Comparison of ENCODE assay signal across 25 mouse cellular contexts in the genomic region with DNA sequence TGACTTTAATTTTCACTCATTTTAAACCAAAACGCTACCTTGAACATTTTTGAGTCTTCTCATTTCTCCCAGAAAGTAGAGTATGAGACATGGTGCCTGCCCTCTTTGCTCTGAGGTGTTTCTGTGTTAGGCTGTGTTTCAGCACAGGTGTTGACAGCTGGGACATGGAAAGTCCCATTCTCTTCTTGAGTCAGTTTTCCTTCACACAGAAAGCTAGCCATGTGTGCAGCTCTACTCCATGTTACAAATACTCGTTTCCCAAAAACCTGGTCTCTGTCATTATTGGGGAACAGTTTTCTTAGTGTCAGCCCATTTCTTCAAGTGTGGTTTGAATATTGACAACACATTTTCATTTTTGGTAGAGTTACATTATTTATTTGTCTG.
DNase-seq lines count a peak whose midpoint lies in the region; ATAC-seq and TF ChIP-seq lines count a peak whose summit lies in the region.
"Had no signal": no experiment of that assay in that cellular context is flagged by ENCODE, and none has a peak within 500 bp of the region (broad histone marks: within the 10 kb centered on the region; RNA-seq: fewer than 3 reads in every experiment).

No protein-coding gene starts in this region.

- H3K4me3 ChIP-seq in heart, embryonic 10.5 days, result no peak overlapping the region
- H3K4me3 ChIP-seq in heart, adult 2 months, result no peak overlapping the region
- no peak overlapping the region for H3K4me3 ChIP-seq in bone marrow, adult 2 months (replicated peaks; ENCODE audit: control insufficient read depth, low read depth, low read length)
- H3K4me3 ChIP-seq: embryonic facial prominence, embryonic 13.5 days; embryonic facial prominence, embryonic 15.5 days; erythroblast, embryonic 14.5 days; forebrain, embryonic 10.5 days; forebrain, embryonic 12.5 days had no signal

- no peaks in the 10 kb centered on the region for H3K9me3 ChIP-seq in heart, embryonic 10.5 days
- H3K9me3 ChIP-seq: embryonic facial prominence, embryonic 13.5 days; embryonic facial prominence, embryonic 15.5 days; forebrain, embryonic 10.5 days; forebrain, embryonic 12.5 days had no signal

- no peak overlapping the region for H3K27ac ChIP-seq in heart, embryonic 10.5 days
- no peak overlapping the region for H3K27ac ChIP-seq in heart, adult 2 months
- peak overlapping the region; percentile 12; the same call in 1 of the 2 replicates for H3K27ac ChIP-seq in bone marrow, adult 2 months (ENCODE audit: control insufficient read depth, insufficient read depth, low read depth, low read length, poor library complexity)
- H3K27ac ChIP-seq: embryonic facial prominence, embryonic 13.5 days; embryonic facial prominence, embryonic 15.5 days; forebrain, embryonic 10.5 days; forebrain, embryonic 12.5 days had no signal

- WGBS in heart, embryonic 10.5 days, result 66% methylated on average over 2 of the region's 2 CpGs
- WGBS in heart, adult 2 months, result 72% methylated on average over 2 of the region's 2 CpGs
- WGBS in bone marrow, adult 2 months, result 72% methylated on average over 2 of the region's 2 CpGs

- intact Hi-C loops in heart, adult 2 months (cut with DNase I), result no loop called here

- H3K27me3 ChIP-seq in heart, embryonic 10.5 days (ENCODE audit: insufficient read depth, poor library complexity, severe bottlenecking), result no peaks in the 10 kb centered on the region; the same call in 1 of the 2 replicates
- no peaks in the 10 kb centered on the region for H3K27me3 ChIP-seq in heart, adult 2 months (ENCODE audit: control insufficient read depth, insufficient read depth, low read length)
- H3K27me3 ChIP-seq: embryonic facial prominence, embryonic 13.5 days; embryonic facial prominence, embryonic 15.5 days; forebrain, embryonic 12.5 days; Patski had no signal

- H3K36me3 ChIP-seq in heart, embryonic 10.5 days, result no peaks in the 10 kb centered on the region
- no peaks in the 10 kb centered on the region for H3K36me3 ChIP-seq in heart, adult 2 months (ENCODE audit: control insufficient read depth, insufficient read depth, low read length)
- H3K36me3 ChIP-seq: embryonic facial prominence, embryonic 13.5 days; embryonic facial prominence, embryonic 15.5 days; forebrain, embryonic 10.5 days; forebrain, embryonic 12.5 days; G1E had no signal

- no peak for TF ChIP-seq POLR2A in heart, adult 2 months (IDR thresholded peaks at IDR 0.05; ENCODE audit: insufficient read depth, low read depth, low read length)
- TF ChIP-seq POLR2A in bone marrow, adult 2 months (IDR thresholded peaks at IDR 0.05; ENCODE audit: borderline replicate concordance, control insufficient read depth, low read depth, low read length), result no peak

- DNase-seq in heart, embryonic 10.5 days (ENCODE audit: low spot score), result peak; percentile 28
- no peak for DNase-seq in heart, adult 2 months
- no peak for DNase-seq in right cerebral cortex, postnatal 4 days
- DNase-seq in layer of hippocampus, postnatal 25 days (ENCODE audit: extremely low spot score in 1 of 2, low spot score in 1 of 2), result no peak
- DNase-seq: adrenal gland, adult 8-10 months; adrenal gland, postnatal 14 days; adrenal gland, postnatal 36 days; cerebellum, adult 11 months; cerebellum, adult 18-20 months; cerebellum, adult 8-10 months; cerebellum, adult 9-11 months; cerebellum, postnatal 14 days; cerebellum, postnatal 36 days; embryo, embryonic 11 days had no signal

- peak; percentile 7 for ATAC-seq in CD4-positive, CD25-positive, alpha-beta regulatory T cell, adult 4 months
- ATAC-seq: forebrain, embryonic 14.5 days; forebrain, embryonic 16.5 days; Patski had no signal

- no peak overlapping the region for H3K9ac ChIP-seq in heart, adult 2 months (ENCODE audit: low read depth, low read length)
- H3K9ac ChIP-seq: embryonic facial prominence, embryonic 13.5 days; embryonic facial prominence, embryonic 15.5 days; forebrain, embryonic 12.5 days had no signal

- no peak for TF ChIP-seq EP300 in heart, adult 2 months (IDR thresholded peaks at IDR 0.05; ENCODE audit: insufficient read depth, low read depth, low read length)

- H3K79me2 ChIP-seq in heart, adult 2 months (replicated peaks; ENCODE audit: control insufficient read depth, insufficient read depth, low read length), result no peaks in the 10 kb centered on the region

- TF ChIP-seq CTCF in heart, adult 2 months (IDR thresholded peaks at IDR 0.05), result no peak
- TF ChIP-seq CTCF in bone marrow, adult 2 months (IDR thresholded peaks at IDR 0.05; ENCODE audit: control insufficient read depth, insufficient read depth, low read length), result no peak

- peaks cover 20% of the 10 kb centered on the region for H3K4me1 ChIP-seq in heart, embryonic 10.5 days
- no peaks in the 10 kb centered on the region; the same call in none of the 2 replicates for H3K4me1 ChIP-seq in heart, adult 2 months (ENCODE audit: control insufficient read depth, insufficient read depth, low read length)
- no peaks in the 10 kb centered on the region for H3K4me1 ChIP-seq in bone marrow, adult 2 months (ENCODE audit: control insufficient read depth, insufficient read depth, low read length)
